Mouse (Mus musculus) layer of hippocampus, postnatal 10 days (tissue): ENCODE data around the gene Fam90a1a. TPM values are rescaled to one million over a fixed set of nuclear protein-coding genes. Genes with fewer than 3 reads are reported as not detected.
"Not testable (repeated sequence)": the region's sequence is repeated elsewhere in the genome, so short reads cannot be mapped to it uniquely, and the experiment has no call there.

Experiments used
- DNase-seq, 2 experiments: peaks; one replicate each; pipeline ENCODE4 v3.0.0; 2021; ENCODE audit warnings: low spot score in 2 of 2
- long read RNA-seq: library from polyadenylated mRNA; stranded (forward); transcript quantifications from one replicate; pipeline ENCODE4 v2.0.0, GENCODE M21; 2023
- total RNA-seq, 2 experiments: library from RNA; stranded (reverse); gene quantifications; 2 replicates each; pipeline ENCODE4 v1.2.3; 2021

The Fam90a1a gene
- total RNA-seq: not detected
- long read RNA-seq: 0 reads

DNA sequence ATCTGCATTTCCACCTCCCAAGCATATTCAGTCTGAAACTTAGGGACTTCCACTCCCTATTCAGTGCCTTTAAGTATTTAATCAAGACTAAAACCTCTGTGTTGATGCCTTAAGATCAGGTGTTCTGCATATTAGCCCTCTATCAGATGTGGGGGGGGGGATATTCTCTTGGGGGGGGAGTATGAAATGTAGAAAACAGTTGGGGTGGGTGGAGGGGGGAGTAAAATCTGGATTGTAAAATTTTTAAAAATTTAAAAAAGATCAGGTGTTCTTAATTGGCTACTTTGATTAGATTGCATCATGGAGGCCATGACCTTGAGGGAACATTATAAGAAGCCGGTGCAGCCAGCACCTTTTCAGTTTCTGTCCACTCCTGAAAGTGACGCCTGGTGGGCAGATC lies at the start of gene Fam90a1a:
Gene Fam90a1a (plus strand): TSS at position 301 of the 400 bp plus-strand sequence.
- no peak for DNase-seq

DNA sequence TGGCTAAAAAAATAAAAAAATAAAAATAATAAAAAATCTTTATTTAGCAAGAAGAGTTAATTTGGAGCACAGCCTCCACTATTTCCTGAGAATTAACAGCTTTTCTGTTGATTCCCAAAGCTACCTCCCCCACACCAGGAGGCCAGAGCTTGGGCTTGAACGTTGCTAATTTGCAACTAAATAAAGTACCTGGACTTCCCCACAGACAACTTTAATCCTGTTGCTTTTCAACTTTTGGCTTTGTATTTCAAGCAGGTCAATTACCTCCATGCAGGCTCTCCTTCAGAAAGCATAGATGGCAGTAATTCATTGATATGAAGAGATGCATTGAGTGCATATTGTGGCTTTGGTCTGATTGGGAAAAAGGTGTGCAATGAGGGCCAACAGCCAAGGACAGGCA lies 46.6 kb upstream of the Fam90a1a start:
- no peak for DNase-seq

DNA sequence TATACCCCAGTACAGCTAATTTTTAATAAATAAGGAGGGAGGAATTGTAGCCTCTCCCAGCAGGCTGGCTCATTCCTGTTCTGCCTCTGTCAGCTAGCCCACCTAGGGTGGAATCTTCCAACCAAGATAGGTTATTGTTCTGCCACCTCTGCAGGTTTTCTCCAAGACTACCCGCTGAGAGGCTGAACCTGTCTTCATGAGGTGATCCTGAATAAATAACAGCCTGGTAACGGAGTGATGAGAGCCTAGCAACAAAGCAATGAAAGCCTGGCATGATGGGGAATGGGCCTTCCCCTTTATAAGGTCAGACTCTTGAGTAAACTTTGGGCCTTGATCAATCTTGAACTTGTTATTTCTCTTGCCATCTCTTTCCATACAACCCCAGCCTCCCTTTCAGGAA lies 46.0 kb upstream of the Fam90a1a start:
- no peak for DNase-seq

DNA sequence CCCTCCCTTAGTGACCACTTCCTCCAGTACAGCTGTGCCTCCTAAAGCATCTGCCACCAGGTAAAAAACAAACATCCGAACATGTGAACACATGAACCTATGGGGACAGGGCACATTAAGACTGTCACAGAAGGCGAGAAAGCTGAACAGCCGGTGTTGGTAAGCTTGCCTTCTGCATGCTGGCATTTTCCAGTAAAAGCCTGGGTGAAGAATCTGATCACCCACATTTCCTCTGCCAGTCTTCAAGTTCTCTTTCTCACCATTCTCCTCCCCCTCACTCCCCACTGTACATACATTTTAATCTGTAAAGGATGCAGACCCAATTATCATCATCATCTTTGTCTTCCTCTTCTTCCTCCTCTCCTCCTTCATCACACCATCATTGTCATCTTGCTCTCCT lies 42.9 kb upstream of the Fam90a1a start:
- peak in 1 of 2 experiments; percentile 5 for DNase-seq

DNA sequence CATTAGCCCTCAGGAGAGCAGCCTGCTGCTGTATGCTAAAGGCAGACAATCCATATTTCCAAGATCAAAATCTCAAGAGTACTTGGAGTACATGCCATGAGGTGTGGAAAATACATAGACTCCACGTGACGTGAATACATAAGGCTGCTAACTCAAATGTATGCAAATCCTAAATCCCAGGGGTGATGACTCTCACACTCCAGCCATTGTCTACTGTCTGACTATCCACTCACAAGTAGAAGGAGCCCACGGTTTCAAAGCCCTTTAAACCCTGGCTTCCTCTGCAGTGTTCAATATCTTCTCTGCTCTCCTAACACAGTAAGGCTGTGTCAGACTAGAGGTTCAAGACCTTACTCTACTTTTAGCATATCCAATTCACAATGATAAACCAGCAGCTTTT lies 27.8 kb upstream of the Fam90a1a start:
- DNase-seq: not testable (repeated sequence)

DNA sequence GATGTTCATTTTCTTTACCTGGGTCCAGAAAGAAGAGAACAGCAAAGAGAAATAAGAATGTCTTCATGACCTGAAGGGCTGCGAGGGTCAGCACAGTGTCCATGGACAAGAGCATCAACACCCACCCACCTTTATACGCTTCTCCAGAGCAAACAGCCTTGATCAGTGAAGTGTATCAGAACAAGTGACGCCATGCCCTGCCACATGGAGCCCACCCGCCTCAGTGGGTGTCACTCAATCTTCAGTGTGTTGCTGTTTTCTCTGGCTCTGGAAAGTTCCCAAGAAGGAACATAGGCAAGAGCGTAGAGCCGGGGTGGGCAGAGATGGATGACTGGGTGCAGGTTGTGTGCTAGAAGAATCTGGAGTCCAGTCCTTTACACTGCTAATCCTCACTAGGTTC lies 25.9 kb upstream of the Fam90a1a start, which contains the start of gene Defb15:
Gene Defb15 (minus strand): TSS at position 101 of the 400 bp plus-strand sequence.
- no peak for DNase-seq

DNA sequence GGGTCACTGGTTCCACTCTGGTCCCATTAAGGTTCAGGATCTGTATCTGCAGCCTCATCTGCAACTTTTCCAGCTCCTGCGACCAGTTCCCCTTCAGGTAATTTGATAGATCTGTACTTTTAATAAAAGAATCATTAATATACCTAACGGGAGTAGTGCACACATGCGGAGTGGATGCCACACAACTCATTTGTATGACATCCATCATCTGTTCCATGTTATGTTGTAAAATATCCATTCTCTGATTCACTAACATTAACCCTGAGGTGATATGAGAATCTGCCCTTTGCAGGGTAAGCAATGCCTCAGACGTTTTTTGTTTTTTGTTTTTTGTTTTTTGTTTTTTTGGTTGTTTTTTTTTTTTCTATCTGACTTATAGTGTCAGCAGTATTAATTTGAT lies 20.5 kb upstream of the Fam90a1a start, which contains the start of gene Defb35:
Gene Defb35 (plus strand): TSS at position 301 of the 400 bp plus-strand sequence.
- not testable (repeated sequence) for DNase-seq

DNA sequence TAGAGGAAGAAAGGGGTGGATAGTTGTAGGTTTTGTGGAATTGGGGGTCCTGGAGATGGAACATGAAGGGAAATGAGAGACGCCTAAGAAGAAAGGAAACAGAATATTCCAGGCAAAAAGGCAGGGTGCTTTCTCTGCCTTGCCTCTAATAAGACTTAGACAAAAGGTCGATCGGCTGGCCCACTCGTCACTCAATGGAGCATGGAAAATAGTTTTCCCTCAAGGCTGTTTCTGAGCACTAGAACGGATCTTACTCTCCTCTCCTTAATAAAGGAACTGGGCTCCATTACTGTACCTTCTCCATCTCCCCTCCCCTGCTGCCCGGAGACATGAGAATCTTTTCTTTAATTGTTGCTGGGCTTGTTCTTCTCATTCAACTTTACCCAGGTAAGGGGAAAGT lies 12.1 kb upstream of the Fam90a1a start, which contains the start of gene Defb13:
Gene Defb13 (plus strand): TSS at position 301 of the 400 bp plus-strand sequence.
- no peak for DNase-seq

DNA sequence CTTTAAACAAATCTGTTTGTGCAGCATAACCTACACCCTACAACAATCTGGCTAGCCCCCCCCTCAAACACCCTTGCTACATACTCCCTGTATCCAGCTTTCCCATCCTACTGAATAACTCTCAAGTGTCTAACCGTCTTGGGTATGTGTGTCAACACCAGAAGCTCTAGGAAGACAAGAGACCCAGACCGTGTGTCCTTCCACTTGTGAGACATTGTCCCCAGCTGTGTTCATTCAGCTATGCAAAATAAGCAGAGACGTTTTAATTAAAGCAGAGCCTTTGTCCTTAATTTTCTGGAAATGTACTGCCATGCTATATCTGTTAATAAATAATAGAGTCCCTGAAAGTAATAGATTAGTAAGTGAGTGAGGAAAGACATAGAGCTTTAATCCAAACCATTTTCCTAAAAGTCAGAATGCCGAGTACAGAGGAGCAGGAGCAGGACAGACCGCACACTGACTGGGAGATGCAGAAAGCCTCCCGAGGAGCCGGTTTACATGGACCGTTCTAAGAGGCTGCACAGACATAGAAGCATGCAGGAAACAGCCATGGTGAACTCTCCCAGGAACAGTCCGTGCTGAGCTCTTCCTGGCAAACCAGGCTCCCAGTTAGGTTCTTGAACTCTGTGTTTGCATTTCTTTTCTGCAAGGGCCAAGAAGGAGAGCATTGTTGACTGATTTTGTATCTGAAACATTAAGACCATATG lies 11.1 kb upstream of the Fam90a1a start:
- no peak for DNase-seq

DNA sequence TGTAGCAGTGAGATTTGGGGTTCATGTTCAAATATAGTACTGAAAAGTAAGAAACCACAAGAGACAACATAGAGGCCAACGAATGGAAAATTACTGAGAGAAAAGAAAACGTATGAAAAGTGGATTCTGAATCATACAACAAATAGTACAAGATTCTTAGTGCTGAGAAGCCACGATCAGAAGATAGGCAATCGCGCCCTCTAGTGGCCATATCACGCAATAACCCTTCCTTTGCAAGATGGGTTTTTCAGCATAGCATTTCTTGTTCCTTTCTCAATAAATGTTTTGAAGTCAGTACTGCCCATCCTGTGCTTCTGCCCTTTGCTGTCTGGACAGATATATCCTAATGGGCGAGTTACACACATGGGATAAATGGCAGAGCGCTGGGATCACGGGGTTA lies 3.2 kb upstream of the Fam90a1a start:
- DNase-seq: peak; percentile 49 to 70

DNA sequence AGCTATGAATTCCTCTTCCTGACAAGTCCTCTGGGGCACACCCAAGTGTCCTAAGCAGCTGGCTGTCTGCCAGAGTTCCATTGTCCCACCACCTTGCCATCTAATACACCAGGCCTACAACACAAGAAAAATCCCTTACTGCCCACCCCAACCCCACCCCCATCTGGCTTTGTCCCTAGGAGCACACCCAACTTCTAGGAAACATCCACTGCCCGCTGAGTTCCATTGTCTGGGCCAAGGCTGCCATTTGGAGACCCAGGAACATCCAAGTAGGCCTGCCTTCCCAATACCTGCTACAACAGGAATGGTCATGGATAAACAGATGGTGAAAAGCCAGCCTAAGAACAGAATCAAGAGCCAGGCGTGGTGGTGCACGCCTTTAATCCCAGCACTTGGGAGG lies 2.2 kb upstream of the Fam90a1a start:
- DNase-seq: no peak

DNA sequence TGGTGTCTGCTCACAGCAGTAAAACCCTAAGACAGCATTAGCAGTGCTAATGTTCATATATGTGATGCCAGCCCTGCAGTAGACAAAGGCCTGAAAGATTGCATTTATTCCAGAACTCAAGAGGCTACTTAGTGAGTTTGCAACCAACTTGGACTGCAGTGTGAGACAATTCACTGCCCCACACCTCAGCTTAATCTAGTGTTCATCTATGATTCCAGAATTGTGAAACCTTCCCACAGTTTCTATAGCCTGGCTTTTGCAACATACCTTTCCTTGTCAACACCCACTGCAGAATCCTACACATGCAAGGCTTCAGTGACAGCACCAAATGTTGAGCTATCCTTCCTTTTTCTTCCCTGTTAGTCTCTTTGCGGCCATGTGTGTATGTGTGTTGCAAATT lies 8.1 kb downstream of the Fam90a1a start:
- DNase-seq: no peak

DNA sequence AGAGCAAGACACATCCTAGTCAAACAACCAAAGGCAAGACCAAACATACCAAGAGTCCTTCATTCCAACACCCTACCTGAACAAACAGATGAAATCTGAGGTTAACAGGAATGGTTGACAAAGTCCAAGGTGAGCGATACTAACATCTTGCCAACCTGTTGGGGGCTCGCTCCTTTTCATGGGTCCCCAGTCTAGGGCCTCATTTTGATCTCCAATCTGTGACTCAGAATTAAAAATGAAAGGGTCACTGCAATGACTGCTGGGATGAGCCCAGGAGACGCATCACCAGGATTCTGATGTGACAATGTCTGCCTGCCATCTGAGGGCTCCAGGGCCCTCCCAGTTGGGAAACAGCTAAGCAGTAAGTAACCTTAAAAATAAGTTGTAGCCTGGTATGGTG lies 11.0 kb downstream of the Fam90a1a start, which contains the start of gene Ccdc70:
Gene Ccdc70 (plus strand): TSS at position 301 of the 400 bp plus-strand sequence.
- no peak for DNase-seq

DNA sequence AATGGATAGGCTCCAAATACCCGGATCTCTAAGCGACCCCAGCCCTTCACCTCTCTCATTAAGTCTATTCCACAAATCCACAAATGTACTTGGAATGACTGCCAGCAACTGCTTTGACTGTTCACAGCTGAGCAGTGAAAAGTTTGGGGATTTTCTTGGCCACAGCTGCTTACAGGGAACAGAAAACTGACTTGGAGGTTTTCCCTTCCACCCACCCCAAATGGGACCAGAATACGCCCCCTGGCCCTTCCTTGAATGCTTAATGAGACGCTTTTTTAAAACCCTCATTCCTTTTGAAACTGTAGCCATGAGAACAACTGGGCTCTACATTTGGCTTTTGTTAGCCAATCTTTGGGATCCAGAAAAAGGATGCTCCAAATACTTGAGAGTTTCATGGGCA lies 19.7 kb downstream of the Fam90a1a start:
- peak; percentile 17 to 28 for DNase-seq

DNA sequence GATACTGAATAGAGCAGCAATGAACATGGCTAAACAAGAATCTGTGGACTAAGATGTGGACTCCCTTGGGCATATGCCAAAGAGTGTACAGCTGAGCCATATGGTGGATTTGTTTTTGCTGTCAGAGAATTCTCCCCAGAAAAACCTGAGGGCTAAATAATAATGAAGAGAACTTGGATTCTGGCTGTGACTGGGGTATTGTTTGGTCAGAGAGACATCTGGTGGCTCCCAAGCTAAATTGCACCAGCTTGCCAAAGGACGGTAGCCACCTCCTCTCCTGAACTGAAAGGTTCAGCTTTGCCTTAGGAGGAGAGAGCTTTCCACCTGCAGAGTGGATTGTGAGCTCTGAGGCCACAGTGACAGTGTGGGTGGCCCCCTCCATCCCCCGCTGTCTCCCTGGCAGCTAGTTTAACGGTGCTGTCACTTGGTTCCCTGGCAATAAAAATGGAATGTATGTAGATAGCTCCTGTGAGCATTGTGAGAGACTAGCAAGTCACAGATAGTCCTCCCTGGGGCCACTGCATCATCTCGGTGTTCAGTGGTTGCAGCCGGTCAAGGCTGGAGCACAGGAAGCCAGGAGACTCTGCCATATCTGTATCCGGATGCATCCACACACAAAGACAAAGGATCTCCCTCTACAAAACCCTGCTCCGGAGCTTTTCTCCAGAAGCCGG lies 23.3 kb downstream of the Fam90a1a start:
- DNase-seq: peak; percentile 19 to 39

DNA sequence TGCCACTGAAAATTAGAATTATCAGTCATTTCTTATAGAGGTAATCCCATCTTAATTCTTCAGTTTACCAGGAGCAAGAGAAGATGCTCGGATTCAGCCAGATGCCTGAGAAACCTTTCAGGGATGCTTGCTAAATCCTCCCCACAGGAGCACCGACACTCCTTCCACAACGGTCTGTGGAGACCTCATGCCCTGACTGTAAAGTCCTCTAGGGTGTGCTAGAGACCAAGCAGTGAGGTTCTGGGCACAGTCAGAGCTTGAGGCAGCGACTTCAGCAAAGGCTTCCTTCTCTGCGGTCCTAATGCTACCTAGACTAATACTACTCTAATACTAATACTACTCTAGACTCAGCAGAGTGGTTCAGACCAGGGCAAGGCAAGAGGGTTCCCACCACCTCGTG lies 33.7 kb downstream of the Fam90a1a start:
- peak; percentile 68 to 74 for DNase-seq

DNA sequence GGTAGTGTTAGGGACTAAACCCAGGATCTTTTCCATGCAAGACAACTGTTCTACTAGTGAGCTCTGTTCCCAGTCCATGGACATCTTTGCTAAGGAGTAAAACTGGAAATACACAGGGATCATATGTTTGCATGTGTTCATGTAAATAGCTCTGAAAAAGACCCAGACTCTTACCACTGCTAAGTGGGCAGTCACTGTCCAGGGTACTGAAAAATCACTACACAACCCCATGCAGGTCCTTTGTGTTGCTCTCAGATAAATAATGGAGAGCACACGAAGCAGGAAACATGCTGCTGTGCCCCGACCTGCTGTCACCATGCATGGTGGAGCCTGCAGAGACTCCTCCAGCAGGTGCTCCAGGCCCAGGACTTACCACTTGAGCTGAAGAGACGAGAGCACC lies 36.7 kb downstream of the Fam90a1a start:
- DNase-seq: no peak

DNA sequence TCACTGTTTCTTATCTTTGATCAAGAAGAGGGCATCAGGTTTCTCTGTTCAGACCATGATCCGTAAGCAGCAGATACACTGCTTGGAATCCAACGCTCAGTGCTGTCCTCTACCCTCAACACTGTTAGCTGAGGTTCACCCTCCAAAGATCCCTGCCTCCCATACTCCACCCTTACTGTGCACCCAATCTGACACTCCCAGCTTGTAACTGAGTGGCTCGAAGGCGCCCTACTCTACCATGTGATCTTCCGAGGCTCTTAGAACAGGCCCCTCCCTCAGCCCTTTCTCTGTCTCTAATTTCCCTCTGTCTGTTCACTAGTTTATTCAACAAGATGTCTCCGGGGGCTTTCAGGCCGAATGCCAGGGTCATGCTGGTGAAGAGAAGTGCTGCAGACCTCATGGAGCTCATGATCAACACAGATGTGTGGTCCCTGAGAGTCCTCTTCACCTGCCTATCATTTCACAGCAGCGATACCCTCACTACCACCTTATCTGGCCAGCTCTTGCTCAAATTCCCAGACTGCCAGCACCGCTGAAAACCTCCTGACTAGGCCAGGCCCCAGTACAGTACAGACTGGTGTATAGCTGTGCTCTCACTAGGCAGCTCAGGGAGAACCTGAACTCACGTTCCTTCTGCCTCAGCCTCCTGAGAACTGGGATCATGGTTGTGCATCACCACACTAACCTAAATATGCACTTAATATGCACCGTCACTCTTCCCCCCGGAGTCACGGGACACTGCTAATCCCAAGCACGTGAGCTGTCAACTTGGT lies 46.4 kb downstream of the Fam90a1a start:
- DNase-seq: no peak

DNA sequence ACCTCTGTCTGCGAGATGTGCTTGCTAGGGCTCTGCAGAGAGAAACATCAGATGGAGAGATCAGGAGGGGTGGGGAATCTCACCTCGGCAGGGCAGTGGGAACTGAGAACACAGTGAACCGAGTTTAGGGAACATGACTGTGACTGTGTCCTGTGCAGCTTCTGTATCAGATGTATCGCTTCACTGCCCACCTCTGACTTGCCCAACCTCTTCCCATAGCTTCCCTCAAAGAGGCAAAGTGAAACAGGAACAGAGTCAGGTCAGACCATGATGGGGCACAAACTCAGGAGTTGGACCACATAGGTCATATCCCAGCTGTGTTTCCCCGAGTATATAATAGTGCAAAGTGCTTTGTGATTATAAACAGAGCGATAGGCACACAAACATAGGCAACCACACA lies 47.9 kb downstream of the Fam90a1a start:
- DNase-seq: no peak

DNA sequence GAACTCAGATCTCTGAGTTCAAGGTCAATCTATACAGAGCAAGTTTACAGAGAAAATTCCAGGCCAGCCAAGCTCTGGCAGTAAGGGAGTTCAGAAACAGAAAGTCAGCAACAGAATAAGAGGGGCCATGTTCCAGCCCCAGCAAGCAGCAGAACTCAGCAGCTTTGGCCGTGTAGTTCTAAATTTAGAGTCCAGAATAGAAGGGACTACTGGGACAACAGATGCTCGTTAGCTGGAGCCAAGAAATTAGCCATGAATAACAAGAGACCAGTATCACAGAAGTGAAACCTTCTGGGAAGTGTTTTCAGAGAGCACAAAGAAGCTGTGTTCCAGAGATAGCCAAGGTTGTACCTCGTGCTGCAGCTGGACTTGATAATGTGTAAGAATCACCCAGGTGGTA lies 50.9 kb downstream of the Fam90a1a start:
- DNase-seq: no peak

DNA sequence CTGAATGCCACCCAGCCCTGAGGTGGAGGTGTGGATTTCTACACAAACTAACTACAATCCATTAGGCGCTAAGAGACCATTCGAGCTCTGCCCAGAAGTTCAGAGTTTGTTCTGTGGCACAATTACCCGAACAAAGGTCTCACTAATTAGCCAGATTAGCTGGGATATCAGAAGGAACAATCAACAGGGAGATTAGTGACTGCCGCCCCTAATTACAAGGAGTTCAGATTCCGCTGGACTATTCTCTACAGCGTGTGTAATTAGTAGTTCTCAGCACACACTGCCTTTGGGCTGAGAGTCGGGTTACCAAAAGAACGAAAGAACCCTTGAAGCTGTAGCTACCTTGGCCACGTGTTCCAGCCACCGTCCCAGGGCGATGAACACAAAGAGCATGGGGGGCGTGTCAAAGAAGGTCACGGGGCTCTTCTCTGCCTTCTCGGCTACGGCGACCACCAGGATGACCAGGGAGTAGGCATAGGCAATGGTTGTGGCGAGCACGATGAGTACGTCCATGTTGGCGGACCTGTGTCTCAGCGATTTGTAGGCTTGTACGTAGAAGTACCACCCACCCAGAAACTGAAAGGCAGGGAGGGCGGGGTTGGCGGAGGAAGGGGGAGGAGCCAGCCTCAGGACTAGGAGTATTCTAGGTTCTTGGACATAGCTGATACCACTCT lies 54.7 kb downstream of the Fam90a1a start:
- no peak for DNase-seq
